Mouse (Mus musculus) G1E (cell line): ENCODE measurements at regions not wholly inside any gene's neighbourhood (a gene's known extent, or its start where the extent isn't known, plus 50 kb on each side); places are given as distances from the start of the nearest gene placed in this dataset.

ENCODE experiments used
- ATAC-seq: 2 replicates; pipeline ENCODE4 v1.8.0; 2016; ENCODE audit warnings: mild to moderate bottlenecking; ENCODE audit not compliant: insufficient number of reproducible peaks, poor library complexity, low FRiP score, severe bottlenecking; ENCODE audit errors: extremely low read depth
- DNase-seq: peaks from one replicate; pipeline ENCODE4 v3.0.0; 2012; ENCODE audit warnings: low spot score
- H3K27me3 ChIP-seq: 2 replicates; pipeline ENCODE4 v1.6.1; 2012; ENCODE audit warnings: mild to moderate bottlenecking, low read length, inconsistent platforms; ENCODE audit not compliant: insufficient read depth
- H3K36me3 ChIP-seq: replicated peaks from 2 replicates; pipeline ENCODE3; 2012; ENCODE audit warnings: mild to moderate bottlenecking, inconsistent platforms
- H3K4me1 ChIP-seq: 2 replicates; pipeline ENCODE4 v1.6.1; 2012; ENCODE audit warnings: low read depth, low read length, inconsistent platforms, mixed read lengths; ENCODE audit not compliant: insufficient read depth
- H3K4me3 ChIP-seq: 2 replicates; pipeline ENCODE4 v1.5.1; 2012; ENCODE audit warnings: low read depth, mild to moderate bottlenecking, inconsistent platforms, low read length, moderate library complexity, mixed read lengths
- H3K9me3 ChIP-seq: replicated peaks from 2 replicates; pipeline ENCODE4 v1.6.1; 2012; ENCODE audit warnings: inconsistent platforms
- CTCF ChIP-seq: IDR thresholded peaks from 2 replicates; pipeline ENCODE4 v1.5.1; 2012; ENCODE audit warnings: low read depth, low read length, inconsistent platforms, mixed read lengths
- GATA1 ChIP-seq: IDR thresholded peaks from 2 replicates; pipeline ENCODE4 v1.6.1; 2012; ENCODE audit warnings: borderline replicate concordance, low read length, inconsistent platforms, mixed read lengths
- GATA2 ChIP-seq: IDR thresholded peaks from 2 replicates; pipeline ENCODE4 v1.6.1; 2012; ENCODE audit warnings: low read depth, low read length, inconsistent platforms, borderline replicate concordance
- POLR2AphosphoS5 ChIP-seq: IDR thresholded peaks from 2 replicates; pipeline ENCODE4 v1.6.1; 2012; ENCODE audit warnings: low read depth, low read length, inconsistent platforms; ENCODE audit not compliant: insufficient replicate concordance
- TAL1 ChIP-seq: conservative IDR thresholded peaks from 2 replicates; pipeline ENCODE4 v1.6.1; 2012; ENCODE audit warnings: low read depth, low read length, inconsistent platforms, mixed read lengths

DNA sequence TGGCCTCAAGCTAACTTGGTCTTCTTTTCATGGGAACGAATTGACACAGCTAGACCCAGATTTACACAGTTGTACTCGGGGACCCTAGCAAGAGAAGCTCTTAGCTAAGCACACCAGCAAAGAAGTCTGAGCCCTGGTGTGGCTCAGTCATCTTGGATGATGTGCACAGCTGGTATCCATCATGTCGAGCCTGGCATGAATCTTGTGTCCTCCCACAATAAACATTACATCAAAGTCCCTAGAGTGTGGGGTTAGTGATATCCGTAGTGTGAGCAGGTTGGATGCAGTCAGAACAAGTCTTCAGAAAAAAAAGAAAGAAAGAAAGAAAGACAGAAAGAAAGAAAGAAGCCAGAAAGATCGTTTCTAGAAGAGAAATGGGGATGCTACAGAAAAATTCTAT lies 52.1 kb upstream of the Hmcn1 start:
- H3K36me3 ChIP-seq: no peaks in the 10 kb centered on the region
- no peak overlapping the region for H3K4me3 ChIP-seq
- peaks cover 35% of the 10 kb centered on the region for H3K27me3 ChIP-seq
- DNase-seq (no peak), ATAC-seq (no peak)
- TF ChIP-seq TAL1: no peak
- TF ChIP-seq GATA1: no peak
- TF ChIP-seq CTCF: no peak
- TF ChIP-seq GATA2: no peak
- TF ChIP-seq POLR2AphosphoS5: no peak
- H3K4me1 ChIP-seq: peaks cover 14% of the 10 kb centered on the region
- H3K9me3 ChIP-seq: peaks cover 9% of the 10 kb centered on the region

DNA sequence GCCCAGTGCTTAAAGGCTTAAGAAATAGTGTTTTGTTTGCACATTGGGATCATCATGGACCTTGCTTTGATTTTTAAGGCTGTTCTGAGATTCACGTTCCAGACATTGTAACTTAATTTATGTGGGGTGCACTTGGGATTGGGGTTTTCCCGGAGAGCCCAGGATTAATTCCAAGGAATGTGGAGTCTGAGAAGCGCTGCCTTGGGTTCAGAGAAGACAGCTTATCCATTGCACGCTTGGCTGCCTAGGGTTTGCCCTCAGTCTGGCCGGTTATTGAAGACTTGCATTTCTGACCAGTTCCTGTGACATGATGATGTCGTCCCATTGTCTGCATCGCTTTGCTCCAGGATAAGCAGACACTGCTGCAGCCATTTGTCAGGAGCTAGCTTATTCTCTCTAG lies 53.4 kb upstream of the Hmcn1 start:
- peaks cover 9% of the 10 kb centered on the region for H3K9me3 ChIP-seq
- ATAC-seq (no peak), DNase-seq (no peak)
- H3K4me3 ChIP-seq: no peak overlapping the region
- peaks cover 37% of the 10 kb centered on the region for H3K27me3 ChIP-seq
- no peaks in the 10 kb centered on the region for H3K36me3 ChIP-seq
- no peak for TF ChIP-seq GATA2
- TF ChIP-seq CTCF: no peak
- no peak for TF ChIP-seq GATA1
- TF ChIP-seq TAL1: no peak
- TF ChIP-seq POLR2AphosphoS5: no peak
- peaks cover 5% of the 10 kb centered on the region for H3K4me1 ChIP-seq

DNA sequence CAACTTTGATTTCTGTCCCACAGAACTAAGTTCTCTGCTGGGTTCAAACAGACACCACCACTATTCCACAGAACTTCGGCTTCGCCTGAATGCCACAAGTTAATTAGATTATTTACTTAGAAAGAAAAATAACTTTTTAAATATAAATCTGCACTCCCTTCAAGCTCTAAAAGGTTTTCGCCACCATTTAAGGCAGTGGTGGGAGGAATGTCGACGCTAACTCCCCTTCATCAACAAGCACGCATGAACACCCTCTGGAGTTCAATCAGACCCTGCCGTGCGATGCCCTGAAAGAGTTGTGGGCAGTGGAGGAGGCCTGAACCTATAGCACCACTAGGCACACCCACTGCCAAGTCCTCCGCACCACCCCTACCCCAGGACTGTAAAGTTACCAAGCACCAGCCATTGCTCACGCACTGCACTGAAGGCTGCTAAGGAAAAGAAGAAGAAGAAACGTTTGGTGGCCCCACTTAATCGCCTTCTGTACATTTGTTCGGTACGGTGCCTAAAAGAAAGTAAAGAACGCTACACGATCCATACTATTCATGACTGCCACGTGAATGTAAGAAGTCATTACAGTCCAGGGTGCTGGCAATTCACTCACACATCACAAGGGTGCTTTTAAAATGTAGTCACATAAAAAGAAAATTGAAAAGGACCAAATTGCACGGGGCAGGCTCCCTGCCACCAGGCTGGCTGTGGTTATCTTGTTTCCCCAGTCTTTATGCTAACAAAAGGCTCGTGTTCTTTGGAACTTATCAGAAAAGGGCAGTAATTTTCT lies 56.7 kb upstream of the Hmcn1 start:
- Histone ChIP-seq H3K27me3 (peaks cover 35% of the 10 kb centered on the region), H3K4me1 (peaks cover 4% of the 10 kb centered on the region), H3K9me3 (peaks cover 9% of the 10 kb centered on the region), H3K4me3 (no peak overlapping the region), H3K36me3 (no peaks in the 10 kb centered on the region)
- TF ChIP-seq POLR2AphosphoS5: no peak
- DNase-seq (no peak), ATAC-seq (no peak)

DNA sequence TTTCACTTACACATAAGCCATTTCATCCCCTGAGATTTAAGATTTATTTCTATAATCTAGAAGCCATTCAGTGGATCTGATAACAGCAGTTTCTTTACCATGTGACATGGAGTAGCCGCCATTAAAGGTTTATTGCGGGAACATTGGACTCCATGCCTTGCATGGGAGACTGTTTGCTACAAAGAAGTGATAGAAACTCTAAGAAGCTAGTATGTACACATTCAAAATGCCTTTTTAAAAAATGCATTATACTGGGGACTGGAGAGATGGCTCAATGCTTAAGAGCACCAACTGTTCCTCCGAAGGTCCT lies 57.2 kb upstream of the Hmcn1 start:
- no peaks in the 10 kb centered on the region for H3K36me3 ChIP-seq
- no peak for TF ChIP-seq CTCF
- TF ChIP-seq GATA1: no peak
- TF ChIP-seq GATA2: no peak
- no peak for TF ChIP-seq TAL1
- TF ChIP-seq POLR2AphosphoS5: no peak
- DNase-seq (no peak), ATAC-seq (no peak)
- no peak overlapping the region for H3K4me3 ChIP-seq
- peaks cover 9% of the 10 kb centered on the region for H3K9me3 ChIP-seq
- peaks cover 34% of the 10 kb centered on the region for H3K27me3 ChIP-seq
- H3K4me1 ChIP-seq: peaks cover 5% of the 10 kb centered on the region

DNA sequence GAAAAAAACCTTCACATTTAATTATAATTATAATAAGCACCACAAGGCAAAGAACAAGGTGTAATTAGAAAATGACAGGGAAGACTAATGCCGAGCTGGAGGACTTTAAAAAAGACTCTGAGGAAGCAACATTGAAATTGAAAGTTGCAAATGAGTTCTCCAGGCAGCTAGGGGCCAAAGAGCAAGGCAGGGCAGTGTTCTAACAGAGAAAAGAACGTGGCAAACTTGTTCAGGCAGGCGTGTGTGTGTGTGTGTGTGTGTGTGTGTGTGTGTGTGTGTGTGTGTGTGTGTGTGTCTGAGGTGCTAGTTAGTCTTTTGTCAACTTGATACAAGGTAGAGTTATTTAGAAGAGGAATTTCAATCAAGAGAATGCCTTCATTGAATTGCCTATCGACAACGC lies 60.0 kb upstream of the Hmcn1 start:
- Histone ChIP-seq H3K9me3 (0 out of 2 replicates have a peak, but pooled peaks cover 1% of the 10 kb centered on the region), H3K4me3 (no peak overlapping the region), H3K4me1 (peaks cover 5% of the 10 kb centered on the region), H3K36me3 (no peaks in the 10 kb centered on the region), H3K27me3 (peaks cover 30% of the 10 kb centered on the region)
- no peak for DNase-seq
- ATAC-seq: no peak
- TF ChIP-seq POLR2AphosphoS5 (no peak), TAL1 (no peak), GATA1 (no peak), CTCF (no peak), GATA2 (no peak)

DNA sequence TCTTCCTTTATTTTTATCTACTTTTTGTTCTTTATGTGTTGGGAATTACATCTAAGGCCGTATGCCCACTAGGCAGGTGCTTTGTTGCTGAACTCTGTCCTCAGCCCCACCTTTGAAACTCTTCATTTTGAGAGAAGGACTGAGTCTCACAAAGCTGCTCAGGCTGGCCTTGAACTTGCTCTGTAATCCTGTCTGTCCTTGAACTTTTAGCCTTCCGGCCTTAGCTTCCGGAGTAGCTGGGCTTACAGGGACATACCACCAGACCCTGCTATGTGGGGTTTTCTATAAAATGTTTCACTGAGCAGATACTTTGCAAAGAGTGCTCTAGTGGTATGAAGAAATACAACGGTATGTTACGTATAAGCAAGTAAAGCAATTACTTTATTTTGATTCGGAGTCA lies 62.2 kb upstream of the Hmcn1 start:
- Histone ChIP-seq H3K27me3 (peaks cover 35% of the 10 kb centered on the region), H3K4me3 (no peak overlapping the region)
- TF ChIP-seq CTCF (no peak), GATA1 (no peak), TAL1 (no peak), POLR2AphosphoS5 (no peak), GATA2 (no peak)

More for the DNA sequence above, 62.2 kb upstream of the Hmcn1 start:
- DNase-seq (no peak), ATAC-seq (no peak)
- H3K36me3 ChIP-seq: no peaks in the 10 kb centered on the region
- peaks cover 6% of the 10 kb centered on the region; the same call in 1 of the 2 replicates for H3K4me1 ChIP-seq
- no peaks in the 10 kb centered on the region for H3K9me3 ChIP-seq
